Mouse (Mus musculus) CH12.LX (cell line): Measurements from ENCODE around the gene Ly6g6c.

Source experiments
- CTCF ChIP-seq, 2 experiments: IDR thresholded peaks in 1 of 2; conservative IDR thresholded peaks in 1 of 2; 2 replicates each; pipeline ENCODE4 v1.5.1; 2011 to 2012; ENCODE audit warnings: low read depth in 2 of 2, low read length in 2 of 2, improper control_type of control experiment in 1 of 2, inconsistent platforms in 1 of 2, mild to moderate bottlenecking in 1 of 2, moderate library complexity in 1 of 2
- ELF1 ChIP-seq: IDR thresholded peaks from 2 replicates; pipeline ENCODE4 v1.6.1; 2014; ENCODE audit warnings: low read depth, mild to moderate bottlenecking, inconsistent platforms, low read length, improper control_type of control experiment
- EP300 ChIP-seq: IDR thresholded peaks from 2 replicates; pipeline ENCODE4 v1.6.1; 2011; ENCODE audit warnings: low read length, improper control_type of control experiment
- IRF4 ChIP-seq: IDR thresholded peaks from 2 replicates; pipeline ENCODE4 v1.6.1; 2014; ENCODE audit warnings: low read depth, mild to moderate bottlenecking, inconsistent platforms, low read length, improper control_type of control experiment
- MAZ ChIP-seq: IDR thresholded peaks from 2 replicates; pipeline ENCODE4 v1.6.1; 2012; ENCODE audit warnings: low read depth, mild to moderate bottlenecking, inconsistent platforms, low read length, improper control_type of control experiment, moderate library complexity
- MXI1 ChIP-seq: IDR thresholded peaks from 2 replicates; pipeline ENCODE4 v1.6.1; 2011; ENCODE audit warnings: mild to moderate bottlenecking, low read depth, low read length, improper control_type of control experiment
- MYC ChIP-seq: IDR thresholded peaks from 2 replicates; pipeline ENCODE4 v1.6.1; 2011; ENCODE audit warnings: low read depth, mild to moderate bottlenecking, improper control_type of control experiment, low read length
- POLR2A ChIP-seq: IDR thresholded peaks from 2 replicates; pipeline ENCODE4 v1.6.1; 2011; ENCODE audit warnings: low read depth, mild to moderate bottlenecking, improper control_type of control experiment, low read length
- POLR2AphosphoS2 ChIP-seq: IDR thresholded peaks from 2 replicates; pipeline ENCODE4 v1.6.1; 2011; ENCODE audit warnings: low read depth, low read length, improper control_type of control experiment
- USF1 ChIP-seq: IDR thresholded peaks from 2 replicates; pipeline ENCODE4 v1.6.1; 2014; ENCODE audit warnings: low read depth, mild to moderate bottlenecking, inconsistent platforms, low read length, improper control_type of control experiment
- USF2 ChIP-seq: conservative IDR thresholded peaks from 2 replicates; pipeline ENCODE4 v1.6.1; 2011; ENCODE audit warnings: low read depth, low read length, improper control_type of control experiment
- ZC3H11A ChIP-seq: IDR thresholded peaks from 2 replicates; pipeline ENCODE4 v1.6.1; 2012; ENCODE audit warnings: low read depth, mild to moderate bottlenecking, inconsistent platforms, low read length, improper control_type of control experiment
- ZKSCAN1 ChIP-seq: IDR thresholded peaks from 2 replicates; pipeline ENCODE4 v1.6.1; 2012; ENCODE audit warnings: low read depth, inconsistent platforms, low read length, improper control_type of control experiment, borderline replicate concordance

- no peak for TF ChIP-seq MAZ
- TF ChIP-seq POLR2A, result no peak
- no peak for TF ChIP-seq CTCF (conservative IDR thresholded peaks at IDR 0.05 in 1 of 2, IDR thresholded peaks at IDR 0.05 in 1 of 2; ENCODE audit: low read depth in 2 of 2, low read length in 2 of 2)
- TF ChIP-seq ELF1, result no peak
- TF ChIP-seq MXI1, result no peak
- no peak for TF ChIP-seq ZKSCAN1
- no peak for TF ChIP-seq USF1
- no peak for TF ChIP-seq MYC
- TF ChIP-seq ZC3H11A, result no peak
- no peak for TF ChIP-seq USF2
- TF ChIP-seq IRF4, result no peak
- no peak for TF ChIP-seq EP300
- TF ChIP-seq POLR2AphosphoS2, result no peak
Measured at GRCm38 (mm10) chr17:35082841-35083576, 17.8 kb downstream of the Ly6g6c start.
